ENCODE assay signal across 9 mouse cellular contexts in genomic region chr5:99975061-99975460, GRCm38 (mm10). TPM values are rescaled to one million over a fixed set of nuclear protein-coding genes. Genes with fewer than 3 reads are reported as not detected.
DNase-seq lines count a peak whose midpoint lies in the region; ATAC-seq and TF ChIP-seq lines count a peak whose summit lies in the region.
"Had no signal": no experiment of that assay in that cellular context is flagged by ENCODE, and none has a peak within 500 bp of the region (broad histone marks: within the 10 kb centered on the region; RNA-seq: fewer than 3 reads in every experiment).

No protein-coding gene starts in this region.

- peaks cover 19% of the 10 kb centered on the region; the same call in 1 of the 2 replicates for H3K36me3 ChIP-seq in lung, embryonic 15.5 days
- no peaks in the 10 kb centered on the region for H3K36me3 ChIP-seq in intestine, embryonic 16.5 days (ENCODE audit: control insufficient read depth, insufficient read depth, low read length)
- H3K36me3 ChIP-seq in myocyte (ENCODE audit: control insufficient read depth, insufficient read depth), result peaks cover 9% of the 10 kb centered on the region

- H3K4me2 ChIP-seq in lung, embryonic 15.5 days, result peak overlapping the region; percentile 55
- H3K4me2 ChIP-seq in intestine, embryonic 16.5 days (ENCODE audit: low read depth, low read length), result peak overlapping the region; percentile 15; the same call in 1 of the 2 replicates
- H3K4me2 ChIP-seq in myocyte (ENCODE audit: low read depth), result peak overlapping the region; percentile 89

- peaks cover 30% of the 10 kb centered on the region for H3K4me1 ChIP-seq in lung, embryonic 15.5 days
- H3K4me1 ChIP-seq in intestine, embryonic 16.5 days (ENCODE audit: control insufficient read depth, insufficient read depth, low read length), result peaks cover 26% of the 10 kb centered on the region

- H3K27ac ChIP-seq in lung, embryonic 15.5 days, result no peak overlapping the region
- no peak overlapping the region for H3K27ac ChIP-seq in intestine, embryonic 16.5 days (ENCODE audit: low read length)

- H3K79me2 ChIP-seq in myocyte (ENCODE audit: control insufficient read depth, insufficient read depth), result peaks cover 78% of the 10 kb centered on the region

- 29% methylated on average over 4 of the region's 4 CpGs for WGBS in lung, embryonic 15.5 days
- 37% methylated on average over 4 of the region's 4 CpGs for WGBS in intestine, embryonic 16.5 days

- H3K9ac ChIP-seq in lung, embryonic 15.5 days, result no peak overlapping the region
- H3K9ac ChIP-seq in intestine, embryonic 16.5 days (ENCODE audit: low read depth, low read length), result no peak overlapping the region

- no peak for TF ChIP-seq POLR2A in myocyte (IDR thresholded peaks at IDR 0.05; ENCODE audit: insufficient read length, low read depth)

- H3ac ChIP-seq in myocyte (ENCODE audit: control insufficient read depth, insufficient read length), result no peak overlapping the region

- peak; percentile 17 to 29 for DNase-seq in cerebellum, adult 18-20 months
- no peak for DNase-seq in lung, postnatal 25 days (ENCODE audit: low spot score)
- no peak for DNase-seq in adrenal gland, adult 2 months
- no peak for DNase-seq in layer of hippocampus, adult 9-10 months (ENCODE audit: low spot score)
- DNase-seq: layer of hippocampus, adult 9-11 months had no signal

- 0 out of 2 replicates have a peak overlapping the region, but pooled peaks have one; percentile 5 for H3K4me3 ChIP-seq in lung, embryonic 15.5 days
- H3K4me3 ChIP-seq in intestine, embryonic 16.5 days (ENCODE audit: low read length), result peak overlapping the region; percentile 3; the same call in 1 of the 2 replicates
- H3K4me3 ChIP-seq in myocyte, result no peak overlapping the region

- no peaks in the 10 kb centered on the region for H3K27me3 ChIP-seq in lung, embryonic 15.5 days
- H3K27me3 ChIP-seq in intestine, embryonic 16.5 days (replicated peaks; ENCODE audit: control insufficient read depth, insufficient read depth, low read length), result no peaks in the 10 kb centered on the region
- no peaks in the 10 kb centered on the region for H3K27me3 ChIP-seq in myocyte (ENCODE audit: control insufficient read depth, insufficient read depth, insufficient read length)

- ATAC-seq in cerebellum, adult (ENCODE audit: insufficient number of reproducible peaks, low FRiP score, low TSS enrichment), result no peak
- ATAC-seq in lung, embryonic 15.5 days (ENCODE audit: borderline replicate concordance, extremely low read depth, low FRiP score, low TSS enrichment), result no peak
- no peak for ATAC-seq in intestine, embryonic 16.5 days

- no peaks in the 10 kb centered on the region for H3K9me3 ChIP-seq in lung, embryonic 15.5 days
- H3K9me3 ChIP-seq in intestine, embryonic 16.5 days (ENCODE audit: control insufficient read depth, low read length), result no peaks in the 10 kb centered on the region

TF ChIP-seq in myocyte, 11 proteins besides CTCF, POLR2A, EP300 and RAD21:
- no peak for TF ChIP-seq CEBPB (IDR thresholded peaks at IDR 0.05; ENCODE audit: insufficient read depth, poor library complexity, severe bottlenecking)
- no peak for TF ChIP-seq POLR2AphosphoS2 (IDR thresholded peaks at IDR 0.05; ENCODE audit: insufficient read length, low read depth)
- no peak for TF ChIP-seq USF1 (IDR thresholded peaks at IDR 0.05; ENCODE audit: low read depth)
- no peak for TF ChIP-seq MYOD1 (IDR thresholded peaks at IDR 0.05; ENCODE audit: control insufficient read depth in 1 of 3, insufficient read length in 2 of 3, low read depth in 2 of 3)
- TF ChIP-seq REST (IDR thresholded peaks at IDR 0.05; ENCODE audit: insufficient read depth, insufficient read length), result no peak
- TF ChIP-seq TCF3 (IDR thresholded peaks at IDR 0.05; ENCODE audit: insufficient read length, low read depth), result no peak
- no peak for TF ChIP-seq MAX (IDR thresholded peaks at IDR 0.05; ENCODE audit: low read depth)
- TF ChIP-seq E2F4 (IDR thresholded peaks at IDR 0.05; ENCODE audit: insufficient read depth), result no peak
- no peak for TF ChIP-seq MYOG (IDR thresholded peaks at IDR 0.05; ENCODE audit: control insufficient read depth in 1 of 3, insufficient read depth in 1 of 3, insufficient read length in 2 of 3, low read depth in 2 of 3)
- TF ChIP-seq SRF (IDR thresholded peaks at IDR 0.05; ENCODE audit: control insufficient read depth, insufficient read length, low read depth), result no peak
- TF ChIP-seq TCF12 (IDR thresholded peaks at IDR 0.05; ENCODE audit: insufficient read depth, poor library complexity, severe bottlenecking), result no peak

RNA-seq across cellular contexts. Expression of gene Hnrnpd, which starts 3.7 kb away (rescaled TPM):
- 201 and 229 TPM in 2 replicates for polyA plus RNA-seq in lung, embryonic 15.5 days (2015; fragmentation: Nextera tagmentation; extraction: Ambion mirVana)
- 32.8 and 37.0 TPM in 2 replicates for polyA plus RNA-seq in intestine, embryonic 16.5 days (2015; fragmentation: Nextera tagmentation; extraction: Ambion mirVana)
- polyA plus RNA-seq in myocyte (2012; fragmentation: generic; extraction: Trizol), result 86.4 TPM
- 100 to 1,000 TPM in 1 of 2 experiments, 10 to 100 TPM in 1; 82.6 to 161 TPM for total RNA-seq in adrenal gland, adult 2 months (2021)
- 50.5 and 52.5 TPM in 2 replicates for polyA plus RNA-seq in adrenal gland, adult 2 months (2012; rRNA removed)

RNA-seq across cellular contexts. Expression of gene 4930524J08Rik, which starts 3.8 kb away (rescaled TPM):
- 2.0 and 2.2 TPM in 2 replicates for polyA plus RNA-seq in lung, embryonic 15.5 days (2015; fragmentation: Nextera tagmentation; extraction: Ambion mirVana)
- polyA plus RNA-seq in intestine, embryonic 16.5 days (2015; fragmentation: Nextera tagmentation; extraction: Ambion mirVana), result 0.89 and 1.0 TPM in 2 replicates
- 2.1 TPM for polyA plus RNA-seq in myocyte (2012; fragmentation: generic; extraction: Trizol)
- total RNA-seq in adrenal gland, adult 2 months (2021), result 1 to 10 TPM in 1 of 2 experiments, under 1 TPM in 1; 0.86 to 1.8 TPM
- polyA plus RNA-seq in adrenal gland, adult 2 months (2012; rRNA removed), result 2.9 and 4.8 TPM in 2 replicates

Comparison
In these comparisons a context has a peak if more than half of its experiments do, and no peak if none do; other contexts are left out.
1. DNase-seq: peak in cerebellum, adult 18-20 months (2 of 2); none in lung, postnatal 25 days (single experiment), adrenal gland, adult 2 months (single experiment) and layer of hippocampus, adult 9-10 months (single experiment).
2. H3K4me2 ChIP-seq: peak in every context shown above with its lines; median percentile 89 in myocyte; 55 in lung, embryonic 15.5 days; 15 in intestine, embryonic 16.5 days.